Mouse (Mus musculus) CH12.LX (cell line): ENCODE data around the gene St3gal3. TPM values are rescaled to one million over a fixed set of nuclear protein-coding genes. Genes with fewer than 3 reads are reported as not detected.

ENCODE experiments used
- DNase-seq: peaks from one replicate; pipeline ENCODE4 v3.0.0-alpha.2; 2013; ENCODE audit errors: extremely low read depth
- H3K27ac ChIP-seq: 2 replicates; pipeline ENCODE4 v1.5.1; 2012; ENCODE audit warnings: low read depth, mild to moderate bottlenecking, control low read depth, moderate library complexity; ENCODE audit not compliant: insufficient read depth
- H3K27me3 ChIP-seq: replicated peaks from 2 replicates; pipeline ENCODE3; 2012; ENCODE audit warnings: inconsistent platforms
- H3K36me3 ChIP-seq, 2 experiments: replicated peaks in 1 of 2; 2 replicates each; pipeline versions ENCODE3 to v1.6.1; 2012; ENCODE audit warnings: inconsistent platforms in 1 of 2, low read length in 1 of 2, mild to moderate bottlenecking in 1 of 2, mixed read lengths in 1 of 2, moderate library complexity in 1 of 2; ENCODE audit not compliant: control insufficient read depth in 1 of 2, insufficient read depth in 1 of 2
- H3K4me1 ChIP-seq, 2 experiments: 2 replicates each; pipeline ENCODE4 v1.6.1; 2012; ENCODE audit warnings: inconsistent platforms in 1 of 2, moderate library complexity in 1 of 2; ENCODE audit not compliant: insufficient read depth in 2 of 2, control insufficient read depth in 1 of 2
- H3K4me2 ChIP-seq: 2 replicates; pipeline ENCODE4 v1.6.1; 2012; ENCODE audit warnings: low read depth, mild to moderate bottlenecking, control low read depth; ENCODE audit not compliant: poor library complexity, insufficient read depth, severe bottlenecking
- H3K4me3 ChIP-seq, 3 experiments: fragments of 150-350 bp in 1 of 3; sonication (generic) in 1 of 3; replicated peaks in 1 of 3; 2 replicates each; pipeline versions ENCODE3 to v1.5.1; 2011 to 2012; ENCODE audit warnings: low read depth in 2 of 3, low read length in 2 of 3, mild to moderate bottlenecking in 2 of 3, moderate library complexity in 2 of 3, control low read depth in 1 of 3, improper control_type of control experiment in 1 of 3, inconsistent platforms in 1 of 3, mixed read lengths in 1 of 3; ENCODE audit not compliant: poor library complexity in 1 of 3
- H3K79me2 ChIP-seq: replicated peaks from 2 replicates; pipeline ENCODE4 v1.6.1; 2012; ENCODE audit warnings: mild to moderate bottlenecking, moderate library complexity; ENCODE audit not compliant: control insufficient read depth, poor library complexity, insufficient read depth, severe bottlenecking; ENCODE audit errors: extremely low read depth
- H3K9ac ChIP-seq: 2 replicates; pipeline ENCODE4 v1.6.1; 2012; ENCODE audit warnings: low read depth, mild to moderate bottlenecking, control low read depth, moderate library complexity; ENCODE audit not compliant: insufficient read depth
- H3K9me3 ChIP-seq: replicated peaks from 2 replicates; pipeline ENCODE3; 2012; ENCODE audit warnings: low read length, inconsistent platforms, mixed read lengths
- CHD2 ChIP-seq: IDR thresholded peaks from 2 replicates; pipeline ENCODE4 v1.6.1; 2011; ENCODE audit warnings: low read length, improper control_type of control experiment
- CTCF ChIP-seq, 2 experiments: IDR thresholded peaks in 1 of 2; conservative IDR thresholded peaks in 1 of 2; 2 replicates each; pipeline ENCODE4 v1.5.1; 2011 to 2012; ENCODE audit warnings: low read depth in 2 of 2, low read length in 2 of 2, improper control_type of control experiment in 1 of 2, inconsistent platforms in 1 of 2, mild to moderate bottlenecking in 1 of 2, moderate library complexity in 1 of 2
- E2F4 ChIP-seq: IDR thresholded peaks from 2 replicates; pipeline ENCODE4 v1.6.1; 2011; ENCODE audit warnings: low read depth, low read length, improper control_type of control experiment; ENCODE audit not compliant: insufficient replicate concordance
- EP300 ChIP-seq: IDR thresholded peaks from 2 replicates; pipeline ENCODE4 v1.6.1; 2011; ENCODE audit warnings: low read length, improper control_type of control experiment
- ETS1 ChIP-seq: conservative IDR thresholded peaks from 2 replicates; pipeline ENCODE4 v1.6.1; 2012; ENCODE audit warnings: low read depth, mild to moderate bottlenecking, inconsistent platforms, low read length, improper control_type of control experiment, moderate library complexity
- GABPA ChIP-seq: IDR thresholded peaks from 2 replicates; pipeline ENCODE4 v1.6.1; 2012; ENCODE audit warnings: low read depth, low read length, improper control_type of control experiment, inconsistent platforms; ENCODE audit not compliant: insufficient replicate concordance
- JUN ChIP-seq: IDR thresholded peaks from 2 replicates; pipeline ENCODE4 v1.6.1; 2011; ENCODE audit warnings: low read depth, mild to moderate bottlenecking, low read length, improper control_type of control experiment, moderate library complexity; ENCODE audit not compliant: insufficient read depth
- KAT2A ChIP-seq: IDR thresholded peaks from 2 replicates; pipeline ENCODE4 v1.6.1; 2012; ENCODE audit warnings: low read length, improper control_type of control experiment, inconsistent platforms; ENCODE audit not compliant: insufficient replicate concordance
- MAFK ChIP-seq: IDR thresholded peaks from 2 replicates; pipeline ENCODE4 v1.6.1; 2011; ENCODE audit warnings: low read length, improper control_type of control experiment; ENCODE audit not compliant: insufficient replicate concordance
- MEF2A ChIP-seq: IDR thresholded peaks from 2 replicates; pipeline ENCODE4 v1.6.1; 2014; ENCODE audit warnings: low read depth, mild to moderate bottlenecking, inconsistent platforms, low read length, improper control_type of control experiment, borderline replicate concordance
- MXI1 ChIP-seq: IDR thresholded peaks from 2 replicates; pipeline ENCODE4 v1.6.1; 2011; ENCODE audit warnings: mild to moderate bottlenecking, low read depth, low read length, improper control_type of control experiment
- MYC ChIP-seq: IDR thresholded peaks from 2 replicates; pipeline ENCODE4 v1.6.1; 2011; ENCODE audit warnings: low read depth, mild to moderate bottlenecking, improper control_type of control experiment, low read length
- NRF1 ChIP-seq: IDR thresholded peaks from 2 replicates; pipeline ENCODE4 v1.6.1; 2014; ENCODE audit warnings: low read depth, mild to moderate bottlenecking, inconsistent platforms, low read length, improper control_type of control experiment, moderate library complexity
- POLR2AphosphoS2 ChIP-seq: IDR thresholded peaks from 2 replicates; pipeline ENCODE4 v1.6.1; 2011; ENCODE audit warnings: low read depth, low read length, improper control_type of control experiment
- UBTF ChIP-seq: IDR thresholded peaks from 2 replicates; pipeline ENCODE4 v1.6.1; 2012; ENCODE audit warnings: low read depth, mild to moderate bottlenecking, inconsistent platforms, low read length, improper control_type of control experiment, moderate library complexity
- ZC3H11A ChIP-seq: IDR thresholded peaks from 2 replicates; pipeline ENCODE4 v1.6.1; 2012; ENCODE audit warnings: low read depth, mild to moderate bottlenecking, inconsistent platforms, low read length, improper control_type of control experiment
- ZKSCAN1 ChIP-seq: IDR thresholded peaks from 2 replicates; pipeline ENCODE4 v1.6.1; 2012; ENCODE audit warnings: low read depth, inconsistent platforms, low read length, improper control_type of control experiment, borderline replicate concordance
- ZNF384 ChIP-seq: IDR thresholded peaks from 2 replicates; pipeline ENCODE4 v1.6.1; 2012; ENCODE audit warnings: low read depth, low read length, improper control_type of control experiment, inconsistent platforms
- dilution Hi-C: fragments of 300-500 bp; cut with MboI; formaldehyde crosslinking; loops from 2 replicates; pipeline ENCODE4 v1.14.3; 2020; ENCODE audit warnings: low sequenced_read_pairs; ENCODE audit not compliant: extremely low pct_unique_long_range_greater_than_20kb, extremely low pct_ligation_motif_present
- in situ Hi-C: fragments of 300-500 bp; cut with MboI; formaldehyde crosslinking; loops from 3 replicates; pipeline ENCODE4 v1.14.3; 2019; ENCODE audit warnings: low sequenced_read_pairs, low pct_ligation_motif_present, low pct_unique_long_range_greater_than_20kb, mixed read lengths
- polyA plus RNA-seq: library from polyadenylated mRNA; unstranded; fragments of >175 nt; gene quantifications from 2 replicates; pipeline ENCODE4 v1.2.1, GENCODE M21; 2012; ENCODE audit warnings: low read depth; ENCODE audit not compliant: insufficient read length
- total RNA-seq, 2 experiments: library from RNA; depleted of rRNA; stranded (reverse); fragments of 300-350 nt in 1 of 2; fragments of >200 nt in 1 of 2; gene quantifications; 2 replicates each; pipeline ENCODE4 v1.2.3; 2012 to 2014

St3gal3 gene
- total and polyA plus RNA-seq, 3 experiments, result 7.1 to 10.1 (median 8.2) TPM

DNA sequence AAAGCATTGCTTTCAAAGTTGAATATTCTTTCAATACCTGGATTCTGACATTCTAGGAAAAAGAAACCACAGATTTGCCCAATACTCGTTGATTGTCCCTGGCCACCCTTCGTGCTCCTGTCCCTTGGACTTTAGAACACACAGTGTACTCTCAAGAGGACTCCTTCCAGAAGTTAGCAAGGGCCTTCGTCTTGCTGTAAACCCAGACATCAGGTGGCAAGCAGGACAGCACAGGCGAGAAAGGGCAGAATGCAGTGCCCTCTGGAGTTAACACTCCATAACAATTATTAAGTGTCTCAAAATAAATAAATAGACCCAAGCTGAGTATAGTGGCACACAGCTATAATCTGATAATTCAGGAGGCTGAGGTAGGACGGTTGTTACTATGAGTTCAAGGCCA lies 101.7 kb downstream of the St3gal3 start:
- in situ Hi-C loops, result no loop called here

DNA sequence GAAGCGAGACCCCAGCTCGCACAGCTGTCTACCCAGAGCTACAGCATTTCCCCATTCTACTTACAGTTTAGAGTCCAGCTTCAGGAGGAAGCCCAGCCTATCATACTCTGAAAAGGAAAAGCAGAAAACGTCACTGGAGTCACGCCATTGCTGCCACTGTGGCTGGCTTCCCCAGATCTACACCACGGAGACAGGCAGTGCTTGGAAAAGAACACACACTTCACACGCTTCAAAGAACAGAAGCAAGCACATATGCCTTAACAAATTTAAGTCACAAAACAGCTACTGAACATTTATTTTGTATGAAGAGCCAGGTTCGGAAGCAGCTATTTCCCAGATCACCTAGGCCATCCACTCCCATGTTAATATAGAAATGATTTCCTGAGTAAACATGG lies 102.9 kb downstream of the St3gal3 start:
- DNase-seq, result no peak
- no peak overlapping the region for H3K9ac ChIP-seq
- H3K27ac ChIP-seq, result no peak overlapping the region
- TF ChIP-seq KAT2A (no peak), CTCF (conservative IDR thresholded peaks at IDR 0.05 in 1 of 2, IDR thresholded peaks at IDR 0.05 in 1 of 2; ENCODE audit: low read depth in 2 of 2, low read length in 2 of 2) (no peak), MYC (no peak), ETS1 (no peak), POLR2AphosphoS2 (no peak), JUN (no peak), ZC3H11A (no peak), MEF2A (no peak), ZNF384 (no peak), MXI1 (no peak), EP300 (no peak), E2F4 (no peak), GABPA (no peak), MAFK (no peak)
- H3K79me2 ChIP-seq, result no peaks in the 10 kb centered on the region
- in situ Hi-C loops, result no loop called here
- no peak overlapping the region for H3K4me3 ChIP-seq
- no peak overlapping the region for H3K4me2 ChIP-seq
- H3K27me3 ChIP-seq, result no peaks in the 10 kb centered on the region
- dilution Hi-C loops, result no loop called here
- H3K36me3 ChIP-seq, result peaks cover 0 to 8% of the 10 kb centered on the region in 2 experiments
- H3K9me3 ChIP-seq, result no peaks in the 10 kb centered on the region
- H3K4me1 ChIP-seq, result peaks cover 3 to 14% of the 10 kb centered on the region in 2 experiments; a peak in 3 of 4 replicates

More for the DNA sequence above, 101.7 kb downstream of the St3gal3 start:
- Histone ChIP-seq H3K27ac (no peak overlapping the region), H3K36me3 (peaks cover 0 to 11% of the 10 kb centered on the region in 2 experiments)
- TF ChIP-seq ZKSCAN1, result no peak
- no peak for TF ChIP-seq NRF1
- TF ChIP-seq CTCF (conservative IDR thresholded peaks at IDR 0.05 in 1 of 2, IDR thresholded peaks at IDR 0.05 in 1 of 2; ENCODE audit: low read depth in 2 of 2, low read length in 2 of 2), result 0 out of 4 replicates have a peak, but pooled peaks of 1 of the 2 experiments have one; percentile 7
- no peak for TF ChIP-seq UBTF
- no peak for TF ChIP-seq CHD2
- TF ChIP-seq, all 38 proteins: peak for 1
- H3K4me2 ChIP-seq, result no peak overlapping the region
- H3K27me3 ChIP-seq, result no peaks in the 10 kb centered on the region
- no peaks in the 10 kb centered on the region for H3K79me2 ChIP-seq
- H3K4me1 ChIP-seq, result peaks cover 3 to 14% of the 10 kb centered on the region in 2 experiments; a peak in 3 of 4 replicates
- H3K4me3 ChIP-seq, result no peak overlapping the region
- H3K9ac ChIP-seq, result no peak overlapping the region
- dilution Hi-C loops, result no loop called here
- H3K9me3 ChIP-seq, result no peaks in the 10 kb centered on the region
- DNase-seq, result no peak
